Mouse (Mus musculus) small intestine, adult 2 months (tissue): Measurements from ENCODE around the gene Kcnh4.

Source experiments
- CTCF ChIP-seq: fragments of 200-500 bp; IDR thresholded peaks from 2 replicates; pipeline ENCODE4 v1.5.1; 2012; ENCODE audit warnings: low read depth, mild to moderate bottlenecking, control low read depth, inconsistent platforms, low read length, moderate library complexity, mixed read lengths; ENCODE audit not compliant: insufficient replicate concordance, insufficient read length; ENCODE audit errors: extremely low read depth
- POLR2A ChIP-seq: fragments of 200-500 bp; IDR thresholded peaks from 2 replicates; pipeline ENCODE4 v1.6.1; 2012; ENCODE audit warnings: low read depth, mild to moderate bottlenecking, control low read depth, inconsistent platforms, low read length, moderate library complexity

- no peak for TF ChIP-seq CTCF
- no peak for TF ChIP-seq POLR2A
Measured at GRCm38 (mm10) chr11:100701301-100701700, 58.4 kb downstream of the Kcnh4 start.
